Mouse (Mus musculus) CH12.LX (cell line): ENCODE measurements around the gene Gm29094. TPM values are rescaled to one million over a fixed set of nuclear protein-coding genes. Genes with fewer than 3 reads are reported as not detected.

Source experiments
- DNase-seq: peaks from one replicate; pipeline ENCODE4 v3.0.0-alpha.2; 2013; ENCODE audit errors: extremely low read depth
- H3K27ac ChIP-seq: 2 replicates; pipeline ENCODE4 v1.5.1; 2012; ENCODE audit warnings: low read depth, mild to moderate bottlenecking, control low read depth, moderate library complexity; ENCODE audit not compliant: insufficient read depth
- H3K27me3 ChIP-seq: replicated peaks from 2 replicates; pipeline ENCODE3; 2012; ENCODE audit warnings: inconsistent platforms
- H3K36me3 ChIP-seq, 2 experiments: replicated peaks in 1 of 2; 2 replicates each; pipeline versions ENCODE3 to v1.6.1; 2012; ENCODE audit warnings: inconsistent platforms in 1 of 2, low read length in 1 of 2, mild to moderate bottlenecking in 1 of 2, mixed read lengths in 1 of 2, moderate library complexity in 1 of 2; ENCODE audit not compliant: control insufficient read depth in 1 of 2, insufficient read depth in 1 of 2
- H3K4me1 ChIP-seq, 2 experiments: 2 replicates each; pipeline ENCODE4 v1.6.1; 2012; ENCODE audit warnings: inconsistent platforms in 1 of 2, moderate library complexity in 1 of 2; ENCODE audit not compliant: insufficient read depth in 2 of 2, control insufficient read depth in 1 of 2
- H3K4me2 ChIP-seq: 2 replicates; pipeline ENCODE4 v1.6.1; 2012; ENCODE audit warnings: low read depth, mild to moderate bottlenecking, control low read depth; ENCODE audit not compliant: poor library complexity, insufficient read depth, severe bottlenecking
- H3K4me3 ChIP-seq, 3 experiments: fragments of 150-350 bp in 1 of 3; sonication (generic) in 1 of 3; replicated peaks in 1 of 3; 2 replicates each; pipeline versions ENCODE3 to v1.5.1; 2011 to 2012; ENCODE audit warnings: low read depth in 2 of 3, low read length in 2 of 3, mild to moderate bottlenecking in 2 of 3, moderate library complexity in 2 of 3, control low read depth in 1 of 3, improper control_type of control experiment in 1 of 3, inconsistent platforms in 1 of 3, mixed read lengths in 1 of 3; ENCODE audit not compliant: poor library complexity in 1 of 3
- H3K79me2 ChIP-seq: replicated peaks from 2 replicates; pipeline ENCODE4 v1.6.1; 2012; ENCODE audit warnings: mild to moderate bottlenecking, moderate library complexity; ENCODE audit not compliant: control insufficient read depth, poor library complexity, insufficient read depth, severe bottlenecking; ENCODE audit errors: extremely low read depth
- H3K9ac ChIP-seq: 2 replicates; pipeline ENCODE4 v1.6.1; 2012; ENCODE audit warnings: low read depth, mild to moderate bottlenecking, control low read depth, moderate library complexity; ENCODE audit not compliant: insufficient read depth
- H3K9me3 ChIP-seq: replicated peaks from 2 replicates; pipeline ENCODE3; 2012; ENCODE audit warnings: low read length, inconsistent platforms, mixed read lengths
- BHLHE40 ChIP-seq: IDR thresholded peaks from 2 replicates; pipeline ENCODE4 v1.6.1; 2011; ENCODE audit warnings: mild to moderate bottlenecking, low read depth, low read length, improper control_type of control experiment
- CHD1 ChIP-seq: IDR thresholded peaks from 2 replicates; pipeline ENCODE4 v1.6.1; 2012; ENCODE audit warnings: low read depth, low read length, improper control_type of control experiment, inconsistent platforms
- CHD2 ChIP-seq: IDR thresholded peaks from 2 replicates; pipeline ENCODE4 v1.6.1; 2011; ENCODE audit warnings: low read length, improper control_type of control experiment
- CTCF ChIP-seq, 2 experiments: IDR thresholded peaks in 1 of 2; conservative IDR thresholded peaks in 1 of 2; 2 replicates each; pipeline ENCODE4 v1.5.1; 2011 to 2012; ENCODE audit warnings: low read depth in 2 of 2, low read length in 2 of 2, improper control_type of control experiment in 1 of 2, inconsistent platforms in 1 of 2, mild to moderate bottlenecking in 1 of 2, moderate library complexity in 1 of 2
- ELF1 ChIP-seq: IDR thresholded peaks from 2 replicates; pipeline ENCODE4 v1.6.1; 2014; ENCODE audit warnings: low read depth, mild to moderate bottlenecking, inconsistent platforms, low read length, improper control_type of control experiment
- EP300 ChIP-seq: IDR thresholded peaks from 2 replicates; pipeline ENCODE4 v1.6.1; 2011; ENCODE audit warnings: low read length, improper control_type of control experiment
- ETS1 ChIP-seq: conservative IDR thresholded peaks from 2 replicates; pipeline ENCODE4 v1.6.1; 2012; ENCODE audit warnings: low read depth, mild to moderate bottlenecking, inconsistent platforms, low read length, improper control_type of control experiment, moderate library complexity
- HCFC1 ChIP-seq: IDR thresholded peaks from 2 replicates; pipeline ENCODE4 v1.6.1; 2012; ENCODE audit warnings: low read depth, mild to moderate bottlenecking, inconsistent platforms, low read length, improper control_type of control experiment
- JUN ChIP-seq: IDR thresholded peaks from 2 replicates; pipeline ENCODE4 v1.6.1; 2011; ENCODE audit warnings: low read depth, mild to moderate bottlenecking, low read length, improper control_type of control experiment, moderate library complexity; ENCODE audit not compliant: insufficient read depth
- MAX ChIP-seq: IDR thresholded peaks from 2 replicates; pipeline ENCODE4 v1.6.1; 2011; ENCODE audit warnings: low read length, improper control_type of control experiment
- MAZ ChIP-seq: IDR thresholded peaks from 2 replicates; pipeline ENCODE4 v1.6.1; 2012; ENCODE audit warnings: low read depth, mild to moderate bottlenecking, inconsistent platforms, low read length, improper control_type of control experiment, moderate library complexity
- MEF2A ChIP-seq: IDR thresholded peaks from 2 replicates; pipeline ENCODE4 v1.6.1; 2014; ENCODE audit warnings: low read depth, mild to moderate bottlenecking, inconsistent platforms, low read length, improper control_type of control experiment, borderline replicate concordance
- MYC ChIP-seq: IDR thresholded peaks from 2 replicates; pipeline ENCODE4 v1.6.1; 2011; ENCODE audit warnings: low read depth, mild to moderate bottlenecking, improper control_type of control experiment, low read length
- NRF1 ChIP-seq: IDR thresholded peaks from 2 replicates; pipeline ENCODE4 v1.6.1; 2014; ENCODE audit warnings: low read depth, mild to moderate bottlenecking, inconsistent platforms, low read length, improper control_type of control experiment, moderate library complexity
- PAX5 ChIP-seq: IDR thresholded peaks from 2 replicates; pipeline ENCODE4 v1.6.1; 2012; ENCODE audit warnings: low read length, inconsistent platforms, mixed read lengths
- POLR2A ChIP-seq: IDR thresholded peaks from 2 replicates; pipeline ENCODE4 v1.6.1; 2011; ENCODE audit warnings: low read depth, mild to moderate bottlenecking, improper control_type of control experiment, low read length
- RAD21 ChIP-seq: IDR thresholded peaks from 2 replicates; pipeline ENCODE4 v1.6.1; 2011; ENCODE audit warnings: low read depth, mild to moderate bottlenecking, low read length, improper control_type of control experiment, moderate library complexity
- SIN3A ChIP-seq: IDR thresholded peaks from 2 replicates; pipeline ENCODE4 v1.6.1; 2012; ENCODE audit warnings: low read length, improper control_type of control experiment, inconsistent platforms
- UBTF ChIP-seq: IDR thresholded peaks from 2 replicates; pipeline ENCODE4 v1.6.1; 2012; ENCODE audit warnings: low read depth, mild to moderate bottlenecking, inconsistent platforms, low read length, improper control_type of control experiment, moderate library complexity
- USF1 ChIP-seq: IDR thresholded peaks from 2 replicates; pipeline ENCODE4 v1.6.1; 2014; ENCODE audit warnings: low read depth, mild to moderate bottlenecking, inconsistent platforms, low read length, improper control_type of control experiment
- dilution Hi-C: fragments of 300-500 bp; cut with MboI; formaldehyde crosslinking; loops from 2 replicates; pipeline ENCODE4 v1.14.3; 2020; ENCODE audit warnings: low sequenced_read_pairs; ENCODE audit not compliant: extremely low pct_unique_long_range_greater_than_20kb, extremely low pct_ligation_motif_present
- in situ Hi-C: fragments of 300-500 bp; cut with MboI; formaldehyde crosslinking; loops from 3 replicates; pipeline ENCODE4 v1.14.3; 2019; ENCODE audit warnings: low sequenced_read_pairs, low pct_ligation_motif_present, low pct_unique_long_range_greater_than_20kb, mixed read lengths
- polyA plus RNA-seq: library from polyadenylated mRNA; unstranded; fragments of >175 nt; gene quantifications from 2 replicates; pipeline ENCODE4 v1.2.1, GENCODE M21; 2012; ENCODE audit warnings: low read depth; ENCODE audit not compliant: insufficient read length
- total RNA-seq, 2 experiments: library from RNA; depleted of rRNA; stranded (reverse); fragments of 300-350 nt in 1 of 2; fragments of >200 nt in 1 of 2; gene quantifications; 2 replicates each; pipeline ENCODE4 v1.2.3; 2012 to 2014

Gene Gm29094
- total and polyA plus RNA-seq, 3 experiments = 3.7 to 8.6 (median 8.5) TPM

- no peak for TF ChIP-seq RAD21
- TF ChIP-seq, all 38 proteins: peak for 0
Observed at GRCm38 (mm10) chr9:89256556-89257335, 57.6 kb downstream of the Gm29094 start (continued).

- Histone ChIP-seq H3K27ac (no peak overlapping the region), H3K4me1 (peaks cover 5 to 19% of the 10 kb centered on the region in 2 experiments; a peak in 3 of 4 replicates), H3K9me3 (no peaks in the 10 kb centered on the region), H3K4me3 (no peak overlapping the region), H3K4me2 (no peak overlapping the region), H3K9ac (no peak overlapping the region), H3K36me3 (peaks cover 0 to 6% of the 10 kb centered on the region in 2 experiments), H3K27me3 (no peaks in the 10 kb centered on the region), H3K79me2 (no peaks in the 10 kb centered on the region)
- no peak for DNase-seq
- dilution Hi-C loops = no loop called here
- in situ Hi-C loops = no loop called here
- TF ChIP-seq ELF1 (no peak), MAX (no peak), MEF2A (no peak), HCFC1 (no peak), NRF1 (no peak), CHD1 (no peak), JUN (no peak), SIN3A (no peak), USF1 (no peak), CTCF (conservative IDR thresholded peaks at IDR 0.05 in 1 of 2, IDR thresholded peaks at IDR 0.05 in 1 of 2; ENCODE audit: low read depth in 2 of 2, low read length in 2 of 2) (no peak), EP300 (no peak), RAD21 (no peak), UBTF (no peak), MAZ (no peak), PAX5 (no peak), POLR2A (no peak), MYC (no peak), ETS1 (no peak), BHLHE40 (no peak), CHD2 (no peak)
Observed at GRCm38 (mm10) chr9:89263968-89264367, 64.8 kb downstream of the Gm29094 start.
